Mouse (Mus musculus): ENCODE measurements around the gene Vwce. TPM values are rescaled to one million over a fixed set of nuclear protein-coding genes. Genes with fewer than 3 reads are reported as not detected.

Vwce gene
- polyA plus RNA-seq (2012; rRNA removed): 0.20 and 0.21 TPM in 2 replicates

DNA sequence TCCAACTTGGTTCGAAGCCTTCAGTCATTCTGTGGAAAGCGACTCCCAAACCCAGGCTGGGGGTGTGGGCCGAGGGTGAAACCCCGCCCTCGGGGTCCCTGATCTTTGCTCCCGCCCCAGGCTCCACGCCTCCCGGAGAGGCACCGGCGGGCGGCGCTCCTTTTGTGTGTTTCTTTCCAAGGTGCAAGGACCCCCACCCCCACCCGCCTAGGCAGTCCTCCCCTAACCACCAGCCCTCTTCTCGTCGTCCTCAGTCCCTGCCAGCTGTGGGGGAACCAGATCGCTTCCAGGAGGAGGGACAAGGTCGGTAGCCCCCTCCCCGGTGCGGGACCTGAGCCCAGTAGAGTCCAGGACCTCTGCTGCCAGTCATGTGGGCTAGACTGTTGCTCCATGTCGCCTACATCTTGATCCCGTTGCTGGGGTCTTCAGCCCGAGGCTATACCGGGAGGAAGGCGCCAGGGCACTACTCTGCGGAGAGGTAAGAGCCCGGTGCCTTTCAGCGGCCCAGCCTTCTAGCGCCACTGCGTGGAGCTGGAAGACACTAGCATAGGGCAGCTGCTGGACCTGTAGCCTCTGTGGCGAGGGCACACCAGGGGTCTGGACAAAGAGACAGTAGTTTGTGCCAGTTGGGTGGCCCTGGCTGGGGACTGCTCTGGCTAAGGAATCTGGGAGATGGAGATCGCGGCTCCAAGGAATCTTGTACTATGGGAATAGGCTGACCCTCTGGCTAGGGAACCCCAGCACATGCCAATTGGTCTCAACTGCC, at the start of gene Vwce:
TSS of gene Vwce (plus strand) at position 108 of the 766 bp plus-strand sequence.
- TF ChIP-seq CTCF (IDR thresholded peaks at IDR 0.05; ENCODE audit: borderline replicate concordance, insufficient read depth, low read depth, low read length) (peak; percentile 27; the same call in 1 of the 2 replicates), POLR2A (IDR thresholded peaks at IDR 0.05; ENCODE audit: borderline replicate concordance, insufficient read depth, low read length) (no peak)
- 2% methylated on average over 32 of the region's 32 CpGs for WGBS
- no peak within 1 kb of the TSS for H3K27ac ChIP-seq (ENCODE audit: insufficient read depth, low read length)
- H3K27me3 ChIP-seq (ENCODE audit: control insufficient read depth, insufficient read depth, low read length): no peaks in the 10 kb centered on the region
- H3K4me1 ChIP-seq (ENCODE audit: control insufficient read depth, insufficient read depth, low read length): no peaks in the 10 kb centered on the region
- peak within 1 kb of the TSS; percentile 88 for H3K4me3 ChIP-seq (replicated peaks; ENCODE audit: insufficient read depth, low read depth, low read length)
- peak; percentile 63 to 68 for DNase-seq

GRCm38 (mm10) chr19:10585112-10585511, 48.9 kb upstream of the Vwce start:
- Histone ChIP-seq H3K4me1 (ENCODE audit: control insufficient read depth, insufficient read depth, low read length) (no peaks in the 10 kb centered on the region), H3K4me3 (replicated peaks; ENCODE audit: insufficient read depth, low read depth, low read length) (no peak overlapping the region), H3K27ac (ENCODE audit: insufficient read depth, low read length) (no peak overlapping the region), H3K27me3 (ENCODE audit: control insufficient read depth, insufficient read depth, low read length) (no peaks in the 10 kb centered on the region)
- DNase-seq: no peak
- 91% methylated on average over 8 of the region's 8 CpGs for WGBS
- no peak for TF ChIP-seq CTCF (IDR thresholded peaks at IDR 0.05; ENCODE audit: borderline replicate concordance, insufficient read depth, low read depth, low read length)
- TF ChIP-seq POLR2A (IDR thresholded peaks at IDR 0.05; ENCODE audit: borderline replicate concordance, insufficient read depth, low read length): no peak

GRCm38 (mm10) chr19:10587231-10587630, 46.8 kb upstream of the Vwce start:
- no peak for DNase-seq
- WGBS: 90% methylated on average over 8 of the region's 8 CpGs
- H3K4me1 ChIP-seq (ENCODE audit: control insufficient read depth, insufficient read depth, low read length): no peaks in the 10 kb centered on the region

GRCm38 (mm10) chr19:10589127-10589857, 44.7 kb upstream of the Vwce start:
- no peaks in the 10 kb centered on the region for H3K4me1 ChIP-seq (ENCODE audit: control insufficient read depth, insufficient read depth, low read length)
- H3K27me3 ChIP-seq (ENCODE audit: control insufficient read depth, insufficient read depth, low read length): no peaks in the 10 kb centered on the region
- H3K27ac ChIP-seq (ENCODE audit: insufficient read depth, low read length): no peak overlapping the region
- 58% methylated on average over 5 of the region's 5 CpGs for WGBS
- DNase-seq: no peak
- TF ChIP-seq POLR2A (IDR thresholded peaks at IDR 0.05; ENCODE audit: borderline replicate concordance, insufficient read depth, low read length) (no peak), CTCF (IDR thresholded peaks at IDR 0.05; ENCODE audit: borderline replicate concordance, insufficient read depth, low read depth, low read length) (no peak)
- H3K4me3 ChIP-seq (replicated peaks; ENCODE audit: insufficient read depth, low read depth, low read length): no peak overlapping the region

More at GRCm38 (mm10) chr19:10587231-10587630, 46.8 kb upstream of the Vwce start:
- no peak overlapping the region for H3K27ac ChIP-seq (ENCODE audit: insufficient read depth, low read length)
- no peaks in the 10 kb centered on the region for H3K27me3 ChIP-seq (ENCODE audit: control insufficient read depth, insufficient read depth, low read length)
- no peak overlapping the region for H3K4me3 ChIP-seq (replicated peaks; ENCODE audit: insufficient read depth, low read depth, low read length)
- TF ChIP-seq CTCF (IDR thresholded peaks at IDR 0.05; ENCODE audit: borderline replicate concordance, insufficient read depth, low read depth, low read length): no peak
- TF ChIP-seq POLR2A (IDR thresholded peaks at IDR 0.05; ENCODE audit: borderline replicate concordance, insufficient read depth, low read length): no peak

GRCm38 (mm10) chr19:10590301-10590700, 43.7 kb upstream of the Vwce start:
- H3K27ac ChIP-seq (ENCODE audit: insufficient read depth, low read length): no peak overlapping the region
- WGBS: 77% methylated on average over 3 of the region's 3 CpGs
- H3K4me1 ChIP-seq (ENCODE audit: control insufficient read depth, insufficient read depth, low read length): no peaks in the 10 kb centered on the region
- no peak overlapping the region for H3K4me3 ChIP-seq (replicated peaks; ENCODE audit: insufficient read depth, low read depth, low read length)
- TF ChIP-seq POLR2A (IDR thresholded peaks at IDR 0.05; ENCODE audit: borderline replicate concordance, insufficient read depth, low read length): no peak
- no peaks in the 10 kb centered on the region for H3K27me3 ChIP-seq (ENCODE audit: control insufficient read depth, insufficient read depth, low read length)
- DNase-seq: no peak

- Histone ChIP-seq H3K4me1 (ENCODE audit: control insufficient read depth, insufficient read depth, low read length) (no peaks in the 10 kb centered on the region), H3K4me3 (replicated peaks; ENCODE audit: insufficient read depth, low read depth, low read length) (no peak overlapping the region), H3K27ac (ENCODE audit: insufficient read depth, low read length) (no peak overlapping the region), H3K27me3 (ENCODE audit: control insufficient read depth, insufficient read depth, low read length) (no peaks in the 10 kb centered on the region)
- DNase-seq: no peak
- TF ChIP-seq CTCF (IDR thresholded peaks at IDR 0.05; ENCODE audit: borderline replicate concordance, insufficient read depth, low read depth, low read length) (no peak), POLR2A (IDR thresholded peaks at IDR 0.05; ENCODE audit: borderline replicate concordance, insufficient read depth, low read length) (no peak)
- WGBS: 88% methylated on average over 6 of the region's 6 CpGs
These were observed 42.2 kb upstream of the Vwce start for GRCm38 (mm10) chr19:10591659-10592377.

- Histone ChIP-seq H3K4me3 (replicated peaks; ENCODE audit: insufficient read depth, low read depth, low read length) (no peak overlapping the region), H3K27me3 (ENCODE audit: control insufficient read depth, insufficient read depth, low read length) (no peaks in the 10 kb centered on the region), H3K4me1 (ENCODE audit: control insufficient read depth, insufficient read depth, low read length) (0 out of 2 replicates have a peak, but pooled peaks cover 1% of the 10 kb centered on the region), H3K27ac (ENCODE audit: insufficient read depth, low read length) (no peak overlapping the region)
- TF ChIP-seq CTCF (IDR thresholded peaks at IDR 0.05; ENCODE audit: borderline replicate concordance, insufficient read depth, low read depth, low read length): peak; percentile 8; the same call in 1 of the 2 replicates
- TF ChIP-seq POLR2A (IDR thresholded peaks at IDR 0.05; ENCODE audit: borderline replicate concordance, insufficient read depth, low read length): no peak
- 32% methylated on average over 3 of the region's 3 CpGs for WGBS
- no peak for DNase-seq
These were observed 35.8 kb upstream of the Vwce start for GRCm38 (mm10) chr19:10598188-10598587.
